Mouse (Mus musculus): ENCODE results near the gene Smco3. TPM values are rescaled to one million over a fixed set of nuclear protein-coding genes. Genes with fewer than 3 reads are reported as not detected.

Gene Smco3
- polyA plus RNA-seq, 1 experiment from 2014 or later: 0.79 TPM

DNA sequence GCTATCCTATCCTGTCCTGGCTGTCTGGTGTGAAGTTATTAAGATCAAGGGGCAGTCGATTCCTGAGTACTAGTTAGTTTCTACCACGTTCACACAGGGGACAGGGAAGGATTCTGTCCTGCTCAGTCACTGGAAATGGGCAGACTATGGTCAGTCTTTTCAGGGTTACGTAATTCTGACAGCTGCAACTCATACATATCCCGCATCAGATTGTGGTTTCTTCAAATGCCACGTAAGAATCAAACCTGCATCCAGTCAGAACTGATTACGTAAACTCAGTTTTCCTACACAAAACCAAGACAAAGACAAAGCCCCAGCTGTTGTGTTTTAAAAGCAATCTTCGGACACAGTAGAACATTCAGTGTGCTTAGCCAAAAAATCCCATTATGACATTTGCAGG is 19.9 kb downstream of the Smco3 start:
- Histone ChIP-seq H3K27ac (replicated peaks) (no peak overlapping the region), H3K4me3 (no peak overlapping the region), H3K36me3 (peaks cover 79% of the 10 kb centered on the region), H3K9ac (replicated peaks) (no peak overlapping the region), H3K4me1 (no peaks in the 10 kb centered on the region), H3K9me3 (no peaks in the 10 kb centered on the region), H3K4me2 (replicated peaks) (no peak overlapping the region), H3K27me3 (no peaks in the 10 kb centered on the region)
- ATAC-seq (ENCODE audit: low FRiP score, low read depth): no peak
- WGBS: 96% methylated on average over 7 of the region's 7 CpGs

DNA sequence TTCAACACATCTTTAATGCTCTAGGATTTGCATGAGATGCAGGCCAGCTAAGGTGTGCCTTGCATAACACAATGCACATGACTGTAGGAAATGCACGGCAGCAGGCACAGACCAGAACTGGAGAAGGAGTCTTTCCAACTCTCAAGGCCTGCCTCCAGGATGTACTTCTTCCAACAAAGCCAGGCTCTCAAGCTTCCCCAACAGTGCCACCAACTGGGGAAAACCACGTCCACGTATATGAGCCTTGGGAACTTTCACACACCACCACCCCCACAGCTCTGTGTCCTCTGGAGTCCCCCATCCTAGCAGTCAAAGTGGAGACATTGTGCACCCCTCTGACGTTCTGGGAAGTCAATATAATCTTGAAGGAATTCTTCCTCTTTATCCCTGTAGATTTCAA is 22.1 kb downstream of the Smco3 start:
- WGBS: 52% methylated on average over 4 of the region's 4 CpGs
- H3K36me3 ChIP-seq: peaks cover 58% of the 10 kb centered on the region

DNA sequence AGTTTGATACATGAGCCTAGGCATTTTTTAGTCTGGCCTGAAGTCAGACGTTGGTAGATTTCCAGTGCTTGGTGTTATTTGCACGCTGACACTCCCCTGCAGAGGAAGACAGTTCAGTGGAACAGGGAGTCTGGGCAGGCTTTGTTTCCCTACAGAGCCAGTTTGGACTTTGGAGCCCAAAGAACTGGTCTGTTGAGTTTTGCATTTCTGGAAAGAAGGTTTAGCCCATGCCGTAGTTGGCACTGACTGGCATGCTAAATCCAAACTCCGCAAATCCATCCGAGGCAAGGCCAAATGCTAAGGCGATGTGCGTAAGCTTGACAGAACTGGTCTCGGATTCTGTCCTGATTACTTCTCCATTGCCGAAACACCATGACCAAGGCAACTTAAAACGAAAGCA is 24.1 kb downstream of the Smco3 start:
- H3K36me3 ChIP-seq: peaks cover 39% of the 10 kb centered on the region
- WGBS: 90% methylated on average over 10 of the region's 10 CpGs

More for the DNA sequence above, 22.1 kb downstream of the Smco3 start:
- H3K27ac ChIP-seq (replicated peaks): no peak overlapping the region
- no peaks in the 10 kb centered on the region for H3K27me3 ChIP-seq
- no peaks in the 10 kb centered on the region for H3K9me3 ChIP-seq
- ATAC-seq (ENCODE audit: low FRiP score, low read depth): no peak
- H3K4me3 ChIP-seq: no peak overlapping the region
- H3K4me2 ChIP-seq (replicated peaks): no peak overlapping the region
- peaks cover 11% of the 10 kb centered on the region for H3K4me1 ChIP-seq
- no peak overlapping the region for H3K9ac ChIP-seq (replicated peaks)

GRCm38 (mm10) chr6:136809673-136810072 is 25.6 kb downstream of the Smco3 start:
- 0 out of 2 replicates have a peak, but pooled peaks cover 3% of the 10 kb centered on the region for H3K27me3 ChIP-seq
- no peak overlapping the region for H3K4me3 ChIP-seq
- H3K27ac ChIP-seq (replicated peaks): no peak overlapping the region
- peak overlapping the region; percentile 98; the same call in 1 of the 2 replicates for H3K4me2 ChIP-seq (replicated peaks)
- H3K36me3 ChIP-seq: peaks cover 26% of the 10 kb centered on the region
- no peak for ATAC-seq (ENCODE audit: low FRiP score, low read depth)
- no peak overlapping the region for H3K9ac ChIP-seq (replicated peaks)
- WGBS: 84% methylated on average over 13 of the region's 13 CpGs
- no peaks in the 10 kb centered on the region for H3K9me3 ChIP-seq
- peaks cover 21% of the 10 kb centered on the region for H3K4me1 ChIP-seq

More for the DNA sequence above, 24.1 kb downstream of the Smco3 start:
- H3K27me3 ChIP-seq: 0 out of 2 replicates have a peak, but pooled peaks cover 3% of the 10 kb centered on the region
- H3K4me2 ChIP-seq (replicated peaks): no peak overlapping the region
- no peaks in the 10 kb centered on the region for H3K9me3 ChIP-seq
- H3K4me3 ChIP-seq: no peak overlapping the region
- H3K27ac ChIP-seq (replicated peaks): no peak overlapping the region
- H3K4me1 ChIP-seq: peaks cover 16% of the 10 kb centered on the region
- no peak for ATAC-seq (ENCODE audit: low FRiP score, low read depth)
- H3K9ac ChIP-seq (replicated peaks): no peak overlapping the region

GRCm38 (mm10) chr6:136809077-136809476 is 26.2 kb downstream of the Smco3 start:
- Histone ChIP-seq H3K4me3 (peak overlapping the region; percentile 92), H3K9me3 (no peaks in the 10 kb centered on the region), H3K9ac (replicated peaks) (peak overlapping the region; percentile 73), H3K27me3 (0 out of 2 replicates have a peak, but pooled peaks cover 3% of the 10 kb centered on the region), H3K36me3 (peaks cover 20% of the 10 kb centered on the region), H3K4me1 (peaks cover 22% of the 10 kb centered on the region), H3K4me2 (replicated peaks) (peak overlapping the region; percentile 98), H3K27ac (replicated peaks) (no peak overlapping the region)
- no peak for ATAC-seq (ENCODE audit: low FRiP score, low read depth)
- WGBS: 39% methylated on average over 14 of the region's 14 CpGs

DNA sequence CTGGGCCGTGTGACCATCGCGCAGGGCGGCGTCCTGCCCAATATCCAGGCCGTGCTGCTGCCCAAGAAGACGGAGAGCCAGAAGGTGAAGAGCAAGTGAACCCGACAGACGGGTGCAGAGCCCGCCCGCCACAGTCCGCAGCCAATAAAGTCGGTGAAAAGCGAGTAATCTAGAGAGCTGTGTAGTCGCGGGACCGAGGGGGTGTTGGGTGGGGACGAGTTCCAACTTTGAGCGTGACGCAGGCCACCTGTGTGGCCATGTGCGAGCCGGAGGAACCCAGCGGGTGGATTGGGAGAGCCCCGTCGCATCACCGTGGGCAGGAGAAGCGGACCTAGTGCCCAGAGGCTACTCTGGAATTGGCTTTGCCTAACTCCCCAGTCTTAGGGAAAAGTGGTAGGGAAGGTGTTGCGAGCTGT is 26.6 kb downstream of the Smco3 start:
- Histone ChIP-seq H3K4me1 (peaks cover 23% of the 10 kb centered on the region), H3K9me3 (no peaks in the 10 kb centered on the region), H3K9ac (replicated peaks) (peak overlapping the region; percentile 73), H3K27ac (replicated peaks) (peak overlapping the region; percentile 65; the same call in 1 of the 2 replicates), H3K27me3 (0 out of 2 replicates have a peak, but pooled peaks cover 3% of the 10 kb centered on the region), H3K4me3 (peak overlapping the region; percentile 92), H3K4me2 (replicated peaks) (peak overlapping the region; percentile 98), H3K36me3 (peaks cover 16% of the 10 kb centered on the region)
- WGBS: under 1% methylated on average over 28 of the region's 28 CpGs
- ATAC-seq (ENCODE audit: low FRiP score, low read depth): peak; percentile 7

DNA sequence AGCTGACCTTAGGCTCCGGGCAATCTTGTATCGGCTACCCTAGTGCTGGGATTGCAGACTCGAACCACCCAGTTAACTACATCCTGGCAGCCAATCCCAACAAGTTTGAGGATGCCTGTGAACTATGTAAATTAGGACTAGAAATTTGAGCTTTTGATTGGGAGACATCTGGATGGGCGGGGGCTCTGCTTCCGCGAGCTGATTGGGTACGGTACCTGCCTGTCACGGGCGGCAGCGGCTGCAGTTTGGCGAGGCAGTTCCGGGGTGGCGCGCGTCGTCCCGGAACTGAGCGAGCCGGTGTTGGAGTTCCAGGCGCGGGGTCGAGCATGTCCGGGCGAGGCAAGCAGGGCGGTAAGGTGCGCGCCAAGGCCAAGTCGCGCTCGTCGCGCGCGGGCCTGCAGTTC is 27.2 kb downstream of the Smco3 start, which contains the start of gene H2afj:
Gene H2afj, plus strand, starts transcription at position 231 of the 404 bp plus-strand sequence.
- H3K4me1 ChIP-seq: peaks cover 29% of the 10 kb centered on the region
- no peaks in the 10 kb centered on the region for H3K9me3 ChIP-seq
- peak within 1 kb of the TSS; percentile 98 for H3K4me2 ChIP-seq (replicated peaks)
- under 1% methylated on average over 34 of the region's 34 CpGs for WGBS
- 0 out of 2 replicates have a peak, but pooled peaks cover 3% of the 10 kb centered on the region for H3K27me3 ChIP-seq
- H3K27ac ChIP-seq (replicated peaks): peak within 1 kb of the TSS; percentile 70
- peak within 1 kb of the TSS; percentile 73 for H3K9ac ChIP-seq (replicated peaks)
- ATAC-seq (ENCODE audit: low FRiP score, low read depth): peak; percentile 85
- peak within 1 kb of the TSS; percentile 92 for H3K4me3 ChIP-seq
- H3K36me3 ChIP-seq: peaks cover 11% of the 10 kb centered on the region

- no peak; the same call in 1 of the 2 replicates for ATAC-seq (ENCODE audit: low FRiP score, low read depth)
- WGBS: 38% methylated on average over 18 of the region's 18 CpGs
- H3K36me3 ChIP-seq: peaks cover 7% of the 10 kb centered on the region
Observed at GRCm38 (mm10) chr6:136807395-136808013, 27.7 kb downstream of the Smco3 start.

DNA sequence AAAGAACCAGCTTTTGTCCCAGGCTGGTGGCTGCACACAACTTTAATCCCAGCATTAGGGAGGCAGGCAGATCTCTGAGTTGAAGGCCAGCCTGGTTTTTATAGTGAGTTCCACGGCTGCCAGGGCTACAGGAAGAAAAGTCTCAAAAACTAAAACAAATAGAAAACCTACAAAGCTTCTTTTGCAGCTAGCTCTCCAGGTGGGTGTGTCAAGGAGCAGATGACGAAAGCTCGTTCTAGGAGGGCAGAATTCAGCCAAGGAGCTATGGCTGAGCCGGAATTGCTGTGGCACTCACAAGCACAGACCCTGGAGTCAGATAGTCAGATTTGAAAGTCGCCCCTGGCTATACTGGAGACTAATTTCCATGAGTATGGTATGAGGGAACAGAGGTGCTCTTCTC is 28.4 kb downstream of the Smco3 start:
- Histone ChIP-seq H3K9me3 (no peaks in the 10 kb centered on the region), H3K4me2 (replicated peaks) (peak overlapping the region; percentile 98), H3K36me3 (0 out of 2 replicates have a peak, but pooled peaks cover under 1% of the 10 kb centered on the region), H3K4me3 (no peak overlapping the region), H3K9ac (replicated peaks) (no peak overlapping the region), H3K27ac (replicated peaks) (no peak overlapping the region), H3K4me1 (peaks cover 32% of the 10 kb centered on the region), H3K27me3 (0 out of 2 replicates have a peak, but pooled peaks cover 3% of the 10 kb centered on the region)
- 63% methylated on average over 5 of the region's 5 CpGs for WGBS
- ATAC-seq (ENCODE audit: low FRiP score, low read depth): no peak

More at GRCm38 (mm10) chr6:136807395-136808013, 27.7 kb downstream of the Smco3 start:
- Histone ChIP-seq H3K4me1 (peaks cover 32% of the 10 kb centered on the region), H3K4me3 (peak overlapping the region; percentile 92), H3K9me3 (no peaks in the 10 kb centered on the region), H3K27ac (replicated peaks) (peak overlapping the region; percentile 70), H3K9ac (replicated peaks) (0 out of 2 replicates have a peak overlapping the region, but pooled peaks have one; percentile 28), H3K4me2 (replicated peaks) (peak overlapping the region; percentile 98), H3K27me3 (0 out of 2 replicates have a peak, but pooled peaks cover 3% of the 10 kb centered on the region)

GRCm38 (mm10) chr6:136805409-136805775 is 29.9 kb downstream of the Smco3 start:
- Histone ChIP-seq H3K27me3 (0 out of 2 replicates have a peak, but pooled peaks cover 3% of the 10 kb centered on the region), H3K4me1 (peaks cover 32% of the 10 kb centered on the region), H3K9me3 (no peaks in the 10 kb centered on the region), H3K4me3 (no peak overlapping the region), H3K36me3 (no peaks in the 10 kb centered on the region), H3K27ac (replicated peaks) (no peak overlapping the region), H3K4me2 (replicated peaks) (no peak overlapping the region), H3K9ac (replicated peaks) (no peak overlapping the region)
- WGBS: 97% methylated on average over 1 of the region's 1 CpGs
- no peak for ATAC-seq (ENCODE audit: low FRiP score, low read depth)

- WGBS: 40% methylated on average over 9 of the region's 9 CpGs
- H3K4me3 ChIP-seq: peak overlapping the region; percentile 73
- H3K9me3 ChIP-seq: no peaks in the 10 kb centered on the region
- ATAC-seq (ENCODE audit: low FRiP score, low read depth): no peak
- 0 out of 2 replicates have a peak, but pooled peaks cover 3% of the 10 kb centered on the region for H3K27me3 ChIP-seq
- peaks cover 32% of the 10 kb centered on the region for H3K4me1 ChIP-seq
- H3K27ac ChIP-seq (replicated peaks): peak overlapping the region; percentile 100
- H3K9ac ChIP-seq (replicated peaks): peak overlapping the region; percentile 95
- H3K36me3 ChIP-seq: no peaks in the 10 kb centered on the region
- peak overlapping the region; percentile 78 for H3K4me2 ChIP-seq (replicated peaks)
Observed at GRCm38 (mm10) chr6:136804705-136805408, 30.4 kb downstream of the Smco3 start.
